Mouse (Mus musculus) forebrain, embryonic 16.5 days (tissue): ENCODE measurements at regions not wholly inside any gene's neighbourhood (a gene's known extent, or its start where the extent isn't known, plus 50 kb on each side); places are given as distances from the start of the nearest gene placed in this dataset.
A peak's percentile ranks its signal among the peaks of the same experiment; 100 is the strongest.

Experiments used
- ATAC-seq: fragments of 200-750 bp; cut with Nextera tagmentation; 2 replicates; pipeline ENCODE4 v1.8.0; 2017; ENCODE audit warnings: mild to moderate bottlenecking, moderate library complexity
- H3K27ac ChIP-seq: fragments of 300-500 bp; sonication (generic); 2 replicates; pipeline ENCODE4 v1.5.1; 2014; ENCODE audit warnings: low read length, control low read depth
- H3K27me3 ChIP-seq: fragments of 300-500 bp; sonication (generic); replicated peaks from 2 replicates; pipeline ENCODE4 v1.6.1; 2014; ENCODE audit warnings: low read length; ENCODE audit not compliant: control insufficient read depth, insufficient read depth
- H3K36me3 ChIP-seq: fragments of 300-500 bp; sonication (generic); 2 replicates; pipeline ENCODE4 v1.6.1; 2014; ENCODE audit not compliant: control insufficient read depth, insufficient read depth
- H3K4me1 ChIP-seq: fragments of 300-500 bp; sonication (generic); replicated peaks from 2 replicates; pipeline ENCODE4 v1.6.1; 2014; ENCODE audit warnings: low read length; ENCODE audit not compliant: control insufficient read depth, insufficient read depth
- H3K4me2 ChIP-seq: fragments of 300-500 bp; sonication (generic); 2 replicates; pipeline ENCODE4 v1.6.1; 2014; ENCODE audit warnings: mild to moderate bottlenecking, low read length, control low read depth
- H3K4me3 ChIP-seq: fragments of 300-500 bp; sonication (generic); replicated peaks from 2 replicates; pipeline ENCODE4 v1.5.1; 2014; ENCODE audit warnings: mild to moderate bottlenecking, low read length, control low read depth
- H3K9ac ChIP-seq: fragments of 300-500 bp; sonication (generic); replicated peaks from 2 replicates; pipeline ENCODE4 v1.6.1; 2014; ENCODE audit warnings: low read depth, low read length, control low read depth
- H3K9me3 ChIP-seq: fragments of 300-500 bp; sonication (generic); 2 replicates; pipeline ENCODE4 v1.6.1; 2016; ENCODE audit warnings: low read length; ENCODE audit not compliant: control insufficient read depth
- WGBS: fragments of 180-500 bp; shearing (Covaris S2); extraction: QIAGEN DNeasy Blood & Tissue Kit; methylation state at CpG from one replicate; pipeline ENCODE4 v1.1.7; 2014; 5-methylcytosine and 5-hydroxymethylcytosine counted together

- Histone ChIP-seq H3K4me1 (no peaks in the 10 kb centered on the region), H3K27ac (no peak overlapping the region), H3K36me3 (no peaks in the 10 kb centered on the region), H3K4me3 (no peak overlapping the region), H3K9me3 (no peaks in the 10 kb centered on the region), H3K4me2 (no peak overlapping the region), H3K9ac (no peak overlapping the region), H3K27me3 (no peaks in the 10 kb centered on the region)
- 67% methylated on average over 1 of the region's 1 CpGs for WGBS
- no peak for ATAC-seq
These were observed 414.9 kb upstream of the C9orf72 start for GRCm38 (mm10) chr4:35640866-35641265.

DNA sequence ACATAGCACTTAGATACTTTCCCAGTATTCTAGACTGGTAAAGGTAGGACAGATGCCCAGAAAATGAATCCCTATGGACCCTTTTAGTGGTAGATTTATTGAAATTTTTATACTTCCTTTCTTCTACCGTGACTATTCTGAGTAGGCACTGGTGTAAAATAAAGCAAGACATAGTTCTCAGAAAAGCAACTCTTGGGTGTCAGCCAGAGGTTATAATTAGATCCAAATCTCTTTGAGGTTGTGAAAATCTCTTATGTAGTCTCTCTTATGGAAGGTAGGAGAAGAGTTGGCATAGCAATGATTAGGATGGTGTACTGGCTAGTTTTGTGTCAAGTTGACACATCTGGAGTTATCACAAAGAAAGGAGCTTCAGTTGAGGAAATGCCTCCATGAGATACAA lies 380.2 kb upstream of the C9orf72 start:
- Histone ChIP-seq H3K4me1 (no peaks in the 10 kb centered on the region), H3K27me3 (no peaks in the 10 kb centered on the region), H3K4me2 (no peak overlapping the region), H3K9me3 (no peaks in the 10 kb centered on the region), H3K27ac (no peak overlapping the region), H3K4me3 (no peak overlapping the region), H3K9ac (no peak overlapping the region), H3K36me3 (no peaks in the 10 kb centered on the region)
- ATAC-seq = no peak
- WGBS = 51% methylated on average over 1 of the region's 1 CpGs

- Histone ChIP-seq H3K4me1 (no peaks in the 10 kb centered on the region), H3K27me3 (no peaks in the 10 kb centered on the region), H3K4me3 (no peak overlapping the region), H3K27ac (no peak overlapping the region), H3K4me2 (no peak overlapping the region), H3K36me3 (no peaks in the 10 kb centered on the region), H3K9me3 (no peaks in the 10 kb centered on the region; the same call in 1 of the 2 replicates), H3K9ac (no peak overlapping the region)
- WGBS = 81% methylated on average over 1 of the region's 1 CpGs
- no peak for ATAC-seq
These were observed 352.1 kb upstream of the C9orf72 start for GRCm38 (mm10) chr4:35578086-35578485.

GRCm38 (mm10) chr4:35575179-35575974 lies 349.4 kb upstream of the C9orf72 start:
- Histone ChIP-seq H3K27ac (no peak overlapping the region), H3K4me2 (no peak overlapping the region), H3K9me3 (no peaks in the 10 kb centered on the region; the same call in 1 of the 2 replicates), H3K27me3 (no peaks in the 10 kb centered on the region), H3K4me1 (0 out of 2 replicates have a peak, but pooled peaks cover 2% of the 10 kb centered on the region), H3K4me3 (no peak overlapping the region), H3K9ac (no peak overlapping the region), H3K36me3 (no peaks in the 10 kb centered on the region)
- 83% methylated on average over 11 of the region's 11 CpGs for WGBS
- no peak for ATAC-seq

DNA sequence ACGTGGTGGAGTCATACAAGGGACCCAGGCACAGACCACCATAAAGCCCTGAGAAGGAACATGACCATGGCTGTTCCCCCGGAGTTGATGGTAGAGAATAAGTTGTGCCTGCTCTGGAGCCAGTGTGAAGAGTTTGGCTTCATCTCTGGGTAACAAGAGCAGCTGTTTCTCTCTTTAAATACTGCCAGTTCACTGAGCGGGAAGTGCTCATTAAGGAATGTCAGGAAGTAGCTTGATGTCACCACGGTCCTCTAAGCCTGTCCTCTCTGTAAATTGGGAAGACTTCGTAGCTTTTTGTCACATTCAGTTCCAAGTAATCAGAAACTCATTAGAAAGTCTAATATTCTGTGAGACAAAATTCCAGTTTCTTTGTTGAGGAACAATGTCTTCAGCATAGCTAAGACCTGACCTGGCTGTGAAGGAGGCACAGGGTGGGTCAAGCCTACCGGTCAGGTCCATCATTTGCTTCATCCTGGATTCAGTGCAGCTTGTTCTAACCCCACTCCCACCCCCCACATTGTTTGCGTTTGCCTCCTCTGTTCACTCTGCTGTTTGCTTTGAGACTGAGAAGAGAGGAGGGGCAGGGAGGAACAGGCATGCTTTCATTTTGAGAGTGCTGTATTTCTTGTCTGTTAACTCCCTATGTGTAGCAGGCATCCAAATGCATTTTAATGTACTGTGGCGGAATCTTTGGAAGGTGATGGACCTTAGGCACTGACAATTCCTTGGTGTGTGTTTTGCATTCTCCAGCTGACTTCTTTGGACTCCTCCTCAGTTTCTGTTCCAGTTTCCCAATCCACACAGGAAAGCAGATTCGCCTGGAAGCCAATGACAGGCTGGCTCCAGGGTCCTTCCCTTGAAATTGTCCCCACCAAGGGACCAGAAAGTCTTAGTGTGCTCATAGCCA lies 345.8 kb upstream of the C9orf72 start:
- H3K9me3 ChIP-seq = no peaks in the 10 kb centered on the region
- no peak overlapping the region for H3K9ac ChIP-seq
- 37% methylated on average over 9 of the region's 9 CpGs for WGBS
- 0 out of 2 replicates have a peak, but pooled peaks cover 2% of the 10 kb centered on the region for H3K4me1 ChIP-seq
- no peak for ATAC-seq
- no peaks in the 10 kb centered on the region for H3K27me3 ChIP-seq
- no peaks in the 10 kb centered on the region for H3K36me3 ChIP-seq
- no peak overlapping the region for H3K4me3 ChIP-seq
- H3K27ac ChIP-seq = no peak overlapping the region
- H3K4me2 ChIP-seq = peak overlapping the region; percentile 15; the same call in 1 of the 2 replicates

DNA sequence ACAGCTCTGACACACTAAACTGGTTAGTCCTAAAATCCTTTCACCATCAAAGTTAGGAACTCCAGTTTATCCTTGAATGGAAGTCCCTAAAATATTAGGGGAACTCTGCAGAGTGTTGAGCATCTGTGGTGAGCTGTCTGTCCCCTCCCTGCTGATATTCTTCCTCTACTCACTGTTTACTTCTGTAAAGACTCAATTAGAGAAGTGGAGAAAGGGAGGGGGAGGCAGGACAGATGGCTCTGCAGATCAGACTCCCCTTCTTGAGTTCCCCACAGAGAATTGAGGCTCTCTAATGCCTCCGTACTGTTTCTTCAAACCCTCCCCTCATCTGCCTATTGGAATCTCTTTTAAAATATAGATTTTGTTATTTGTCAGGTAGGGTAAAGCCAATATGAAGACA lies 335.3 kb upstream of the C9orf72 start:
- H3K9ac ChIP-seq = no peak overlapping the region
- H3K9me3 ChIP-seq = no peaks in the 10 kb centered on the region
- H3K36me3 ChIP-seq = no peaks in the 10 kb centered on the region
- H3K4me2 ChIP-seq = no peak overlapping the region
- no peak overlapping the region for H3K27ac ChIP-seq
- H3K4me3 ChIP-seq = no peak overlapping the region
- ATAC-seq = no peak
- H3K4me1 ChIP-seq = no peaks in the 10 kb centered on the region
- no peaks in the 10 kb centered on the region for H3K27me3 ChIP-seq
- 29% methylated on average over 1 of the region's 1 CpGs for WGBS

DNA sequence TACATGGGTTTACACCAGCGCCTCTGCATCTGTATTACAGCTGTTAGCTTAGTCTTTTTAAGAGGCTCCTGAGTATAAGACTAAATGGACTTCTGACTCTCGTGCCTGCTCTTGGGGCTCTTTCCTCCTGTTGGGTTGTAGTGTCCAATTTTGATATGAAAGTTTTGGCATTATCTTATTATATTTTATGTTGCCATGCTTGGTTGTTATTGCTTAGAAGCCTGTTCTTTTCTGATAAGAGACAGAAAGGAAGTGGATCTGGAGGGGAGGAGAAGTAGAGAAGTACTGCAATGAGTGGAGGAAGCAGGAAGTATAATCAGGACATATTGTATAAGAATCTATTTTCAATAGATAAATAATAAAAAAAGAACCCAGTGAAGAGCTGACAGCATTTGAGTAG lies 334.0 kb upstream of the C9orf72 start:
- no peaks in the 10 kb centered on the region for H3K4me1 ChIP-seq
- H3K27ac ChIP-seq = no peak overlapping the region
- H3K9me3 ChIP-seq = no peaks in the 10 kb centered on the region
- no peaks in the 10 kb centered on the region for H3K36me3 ChIP-seq
- ATAC-seq = no peak
- H3K9ac ChIP-seq = no peak overlapping the region
- no peak overlapping the region for H3K4me3 ChIP-seq
- H3K27me3 ChIP-seq = no peaks in the 10 kb centered on the region
- H3K4me2 ChIP-seq = no peak overlapping the region
- WGBS = 92% methylated on average over 2 of the region's 2 CpGs

GRCm38 (mm10) chr4:35553309-35553708 lies 327.3 kb upstream of the C9orf72 start:
- H3K4me3 ChIP-seq = no peak overlapping the region
- no peak for ATAC-seq
- no peak overlapping the region for H3K27ac ChIP-seq
- H3K9me3 ChIP-seq = no peaks in the 10 kb centered on the region
- H3K4me2 ChIP-seq = no peak overlapping the region
- H3K9ac ChIP-seq = no peak overlapping the region
- H3K27me3 ChIP-seq = no peaks in the 10 kb centered on the region
- H3K4me1 ChIP-seq = no peaks in the 10 kb centered on the region
- WGBS = 93% methylated on average over 1 of the region's 1 CpGs
- no peaks in the 10 kb centered on the region for H3K36me3 ChIP-seq

GRCm38 (mm10) chr4:35551988-35552387 lies 326.0 kb upstream of the C9orf72 start:
- H3K4me3 ChIP-seq = no peak overlapping the region
- no peak overlapping the region for H3K4me2 ChIP-seq
- H3K4me1 ChIP-seq = no peaks in the 10 kb centered on the region
- no peaks in the 10 kb centered on the region for H3K36me3 ChIP-seq
- no peak for ATAC-seq
- no peak overlapping the region for H3K27ac ChIP-seq
- H3K9me3 ChIP-seq = no peaks in the 10 kb centered on the region
- no peaks in the 10 kb centered on the region for H3K27me3 ChIP-seq
- no peak overlapping the region for H3K9ac ChIP-seq
